In genomic region chr13:5886810-5887209, GRCm38 (mm10) we compare ENCODE assay signal across 29 mouse cellular contexts. TPM values are rescaled to one million over a fixed set of nuclear protein-coding genes. Genes with fewer than 3 reads are reported as not detected.
DNase-seq lines count a peak whose midpoint lies in the region; ATAC-seq and TF ChIP-seq lines count a peak whose summit lies in the region.
"Had no signal": no experiment of that assay in that cellular context is flagged by ENCODE, and none has a peak within 500 bp of the region (broad histone marks: within the 10 kb centered on the region; RNA-seq: fewer than 3 reads in every experiment).

No protein-coding gene starts in this region.

- H3K79me2 ChIP-seq in C2C12 (ENCODE audit: control insufficient read depth, insufficient read depth) = no peaks in the 10 kb centered on the region
- no peaks in the 10 kb centered on the region for H3K79me2 ChIP-seq in macrophage (ENCODE audit: inconsistent target)

- H3K36me3 ChIP-seq in lung, postnatal 0 days (ENCODE audit: insufficient read depth, low read length) = no peaks in the 10 kb centered on the region
- H3K36me3 ChIP-seq in C2C12 (ENCODE audit: control insufficient read depth, insufficient read depth) (no peaks in the 10 kb centered on the region), macrophage (ENCODE audit: inconsistent target) (no peaks in the 10 kb centered on the region)
- H3K36me3 ChIP-seq in stomach, embryonic 16.5 days (ENCODE audit: control insufficient read depth, insufficient read depth, low read length) = no peaks in the 10 kb centered on the region
- H3K36me3 ChIP-seq: embryonic facial prominence, embryonic 10.5 days; embryonic facial prominence, embryonic 15.5 days; heart, embryonic 13.5 days; limb, embryonic 13.5 days; midbrain, embryonic 10.5 days; midbrain, embryonic 15.5 days; neural tube, embryonic 12.5 days had no signal

- no peak overlapping the region for H3K4me2 ChIP-seq in lung, postnatal 0 days (replicated peaks; ENCODE audit: low read depth, low read length)
- H3K4me2 ChIP-seq in stomach, embryonic 16.5 days (ENCODE audit: low read depth, low read length) = no peak overlapping the region
- H3K4me2 ChIP-seq: embryonic facial prominence, embryonic 15.5 days; forebrain, embryonic 13.5 days; heart, embryonic 13.5 days; hindbrain, embryonic 14.5 days; limb, embryonic 13.5 days; liver, embryonic 11.5 days; midbrain, embryonic 15.5 days; neural tube, embryonic 12.5 days had no signal

- no peaks in the 10 kb centered on the region for H3K27me3 ChIP-seq in lung, postnatal 0 days (replicated peaks; ENCODE audit: insufficient read depth, low read length)
- no peaks in the 10 kb centered on the region for H3K27me3 ChIP-seq in C2C12 (ENCODE audit: control insufficient read depth, insufficient read depth, insufficient read length)
- H3K27me3 ChIP-seq in stomach, embryonic 16.5 days (ENCODE audit: control insufficient read depth, insufficient read depth, low read length) = no peaks in the 10 kb centered on the region
- H3K27me3 ChIP-seq: CH12.LX; embryonic facial prominence, embryonic 15.5 days; forebrain, embryonic 13.5 days; heart, embryonic 13.5 days; limb, embryonic 13.5 days; midbrain, embryonic 15.5 days; neural tube, embryonic 12.5 days had no signal

- TF ChIP-seq CTCF in lung, postnatal 0 days (IDR thresholded peaks at IDR 0.05) = no peak
- TF ChIP-seq CTCF in C2C12 (IDR thresholded peaks at IDR 0.05; ENCODE audit: control insufficient read depth, insufficient read depth, insufficient read length) = no peak

- no peak overlapping the region for H3ac ChIP-seq in C2C12 (ENCODE audit: control insufficient read depth, insufficient read length, low read depth)

- no peaks in the 10 kb centered on the region for H3K4me1 ChIP-seq in lung, postnatal 0 days (ENCODE audit: insufficient read depth, low read depth, low read length)
- H3K4me1 ChIP-seq in stomach, embryonic 16.5 days (ENCODE audit: control insufficient read depth, insufficient read depth, low read length) = no peaks in the 10 kb centered on the region
- H3K4me1 ChIP-seq: embryonic facial prominence, embryonic 10.5 days; embryonic facial prominence, embryonic 15.5 days; forebrain, embryonic 13.5 days; heart, embryonic 13.5 days; limb, embryonic 13.5 days; midbrain, embryonic 10.5 days; midbrain, embryonic 15.5 days; neural tube, embryonic 12.5 days had no signal

- no peaks in the 10 kb centered on the region for H3K9me3 ChIP-seq in lung, postnatal 0 days (ENCODE audit: low read length)
- no peaks in the 10 kb centered on the region for H3K9me3 ChIP-seq in stomach, embryonic 16.5 days (replicated peaks; ENCODE audit: control insufficient read depth, low read length)
- H3K9me3 ChIP-seq: embryonic facial prominence, embryonic 10.5 days; embryonic facial prominence, embryonic 15.5 days; forebrain, embryonic 13.5 days; heart, embryonic 13.5 days; limb, embryonic 13.5 days; midbrain, embryonic 10.5 days; midbrain, embryonic 15.5 days; neural tube, embryonic 12.5 days had no signal

- DNase-seq in lung, postnatal 0 days (ENCODE audit: low spot score) = peak; percentile 27
- no peak for DNase-seq in lung, postnatal 14 days
- no peak for DNase-seq in adrenal gland, adult (ENCODE audit: inconsistent age in 2 of 2, low spot score in 1 of 2)
- DNase-seq in kidney, postnatal 10 days = no peak
- no peak for DNase-seq in heart, adult 18-20 months
- DNase-seq: adrenal gland, postnatal 25 days; B cell, adult 2 months; cerebellum, adult 2 months; cerebellum, postnatal 25 days; gastrocnemius, postnatal 10 days; heart, adult 2 months; heart, postnatal 10 days; kidney, adult 9 months; kidney, postnatal 25 days had no signal

- TF ChIP-seq EP300 in lung, postnatal 0 days (IDR thresholded peaks at IDR 0.05) = 0 out of 2 replicates have a peak, but pooled peaks have one; percentile 10

- H3K27ac ChIP-seq in lung, postnatal 0 days (ENCODE audit: low read length) = no peak overlapping the region
- peak overlapping the region; percentile 98 for H3K27ac ChIP-seq in macrophage
- H3K27ac ChIP-seq in stomach, embryonic 16.5 days (ENCODE audit: low read length) = no peak overlapping the region
- H3K27ac ChIP-seq: embryonic facial prominence, embryonic 10.5 days; embryonic facial prominence, embryonic 15.5 days; forebrain, embryonic 13.5 days; heart, adult 2 months; heart, embryonic 13.5 days; hindbrain, embryonic 14.5 days; limb, embryonic 13.5 days; midbrain, embryonic 10.5 days; midbrain, embryonic 15.5 days; neural tube, embryonic 12.5 days had no signal

- ATAC-seq in lung, postnatal 0 days = peak; percentile 47
- ATAC-seq in stomach, embryonic 16.5 days (ENCODE audit: insufficient read depth, low FRiP score) = 0 out of 2 replicates have a peak, but pooled peaks have one; percentile 47
- ATAC-seq: forebrain, embryonic 13.5 days; intestine, postnatal 0 days; midbrain, embryonic 15.5 days had no signal

- H3K79me3 ChIP-seq in C2C12 (ENCODE audit: low read depth) = no peaks in the 10 kb centered on the region

- H3K4me3 ChIP-seq in lung, postnatal 0 days (ENCODE audit: low read depth, low read length) = no peak overlapping the region
- H3K4me3 ChIP-seq in C2C12 (ENCODE audit: insufficient read depth, poor library complexity, severe bottlenecking) = no peak overlapping the region
- H3K4me3 ChIP-seq in macrophage (ENCODE audit: inconsistent target) = no peak overlapping the region
- H3K4me3 ChIP-seq in stomach, embryonic 16.5 days (replicated peaks; ENCODE audit: low read length) = no peak overlapping the region
- H3K4me3 ChIP-seq: embryonic facial prominence, embryonic 10.5 days; embryonic facial prominence, embryonic 15.5 days; forebrain, embryonic 13.5 days; heart, adult 2 months; heart, embryonic 13.5 days; limb, embryonic 13.5 days; midbrain, embryonic 10.5 days; midbrain, embryonic 15.5 days; neural tube, embryonic 12.5 days had no signal

- 84% methylated on average over 4 of the region's 4 CpGs for WGBS in lung, postnatal 0 days
- 70% methylated on average over 4 of the region's 4 CpGs for WGBS in macrophage (ENCODE audit: missing documents)
- WGBS in stomach, embryonic 16.5 days = 86% methylated on average over 4 of the region's 4 CpGs

- H3K9ac ChIP-seq in lung, postnatal 0 days (replicated peaks; ENCODE audit: low read depth) = no peak overlapping the region
- no peak overlapping the region for H3K9ac ChIP-seq in stomach, embryonic 16.5 days (ENCODE audit: low read length)
- H3K9ac ChIP-seq: embryonic facial prominence, embryonic 15.5 days; forebrain, embryonic 13.5 days; heart, embryonic 13.5 days; hindbrain, embryonic 14.5 days; limb, embryonic 13.5 days; midbrain, embryonic 15.5 days; neural tube, embryonic 12.5 days had no signal

TF ChIP-seq in C2C12, 6 proteins besides CTCF, POLR2A, EP300 and RAD21:
- TF ChIP-seq FOSL1 (IDR thresholded peaks at IDR 0.05; ENCODE audit: insufficient read depth, low read length, poor library complexity, severe bottlenecking) (peak; percentile 87), USF1 (IDR thresholded peaks at IDR 0.05; ENCODE audit: low read depth) (no peak), MAX (IDR thresholded peaks at IDR 0.05) (peak; percentile 48), MYOD1 (IDR thresholded peaks at IDR 0.05; ENCODE audit: control insufficient read depth, insufficient read length, low read depth) (no peak), MYOG (IDR thresholded peaks at IDR 0.05; ENCODE audit: control insufficient read depth, extremely low read depth, insufficient read length) (no peak), CEBPB (IDR thresholded peaks at IDR 0.05; ENCODE audit: low read depth) (peak; percentile 88)
TF ChIP-seq in C2C12: peak in this region for 3.

RNA-seq across cellular contexts. Expression of gene Klf6, which starts 25.5 kb away (rescaled TPM):
- polyA plus RNA-seq in lung, postnatal 0 days (2015; fragmentation: Nextera tagmentation; extraction: Ambion mirVana) = 201 and 219 TPM in 2 replicates
- polyA plus RNA-seq in C2C12 (2012; fragmentation: generic; extraction: Trizol) = 21.8 TPM
- 1,000 to 10,000 TPM in 5 of 26 experiments, 100 to 1,000 TPM in 21; 214 to 1,575 (median 623) TPM for total RNA-seq in macrophage (2018; cell fraction: chromatin; rRNA removed)
- total RNA-seq in macrophage (2018; cell fraction: cytosol; rRNA removed) = 1,000 to 10,000 TPM in 3 of 26 experiments, 100 to 1,000 TPM in 23; 179 to 1,130 (median 488) TPM
- 1,000 to 10,000 TPM in 11 of 26 experiments, 100 to 1,000 TPM in 15; 236 to 1,693 (median 931) TPM for total RNA-seq in macrophage (2018; cell fraction: nucleus; rRNA removed)
- polyA plus RNA-seq in macrophage (2018) = 120 to 182 TPM (median 126 TPM) in 3 replicates
- 99.4 and 107 TPM in 2 replicates for polyA plus RNA-seq in stomach, embryonic 16.5 days (2015; fragmentation: Nextera tagmentation; extraction: Ambion mirVana)
- total RNA-seq in heart, adult 18-20 months (2021) = 10 to 100 TPM; 64.8 to 69.7 TPM
